Mouse (Mus musculus): ENCODE measurements around the gene Hoxb5.

The Hoxb5 gene

DNA sequence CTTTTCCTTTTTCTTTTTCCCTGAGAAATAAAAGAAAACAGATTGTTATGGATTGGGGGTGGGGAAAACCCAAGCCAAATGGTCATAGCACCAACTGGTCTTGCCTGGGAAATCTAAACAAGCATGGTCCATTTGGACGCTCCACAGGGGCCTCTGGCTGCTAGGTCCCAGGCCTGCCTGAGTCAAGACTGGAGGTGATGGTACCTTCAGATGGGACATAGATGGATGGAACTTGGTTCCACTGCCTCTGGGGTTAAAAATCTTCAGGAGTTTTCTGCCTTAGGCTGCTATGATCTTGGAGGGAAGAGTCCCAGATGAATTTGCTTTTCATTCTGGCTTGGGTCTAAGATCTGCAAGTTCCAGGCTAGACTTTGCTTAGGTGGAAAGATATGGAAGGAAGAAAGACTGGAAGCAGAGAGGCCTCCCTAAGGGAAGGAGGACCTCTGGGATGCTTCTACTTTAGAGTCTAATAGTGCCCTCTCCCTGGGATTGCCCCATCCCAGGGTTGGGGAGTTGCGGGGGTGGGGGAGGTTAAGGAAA, 40.1 kb downstream of the Hoxb5 start:
- DNase-seq, result no peak

GRCm38 (mm10) chr11:96344061-96344877, 41.1 kb downstream of the Hoxb5 start:
- no peak for DNase-seq

DNA sequence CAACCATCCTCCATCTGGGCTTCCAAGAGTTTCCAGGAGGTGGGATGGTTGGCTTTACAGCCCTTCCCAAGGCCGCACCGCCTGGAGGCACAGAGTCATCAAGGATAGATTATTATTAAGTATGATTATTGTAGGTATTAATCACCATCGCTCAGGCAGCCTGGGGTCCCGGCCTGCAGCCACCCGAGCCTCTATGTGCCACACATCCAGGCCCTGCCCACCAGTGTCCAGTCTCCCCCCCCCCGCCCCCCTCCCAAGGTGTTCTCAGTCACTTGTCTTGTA, 41.7 kb downstream of the Hoxb5 start:
- no peak for DNase-seq

DNA sequence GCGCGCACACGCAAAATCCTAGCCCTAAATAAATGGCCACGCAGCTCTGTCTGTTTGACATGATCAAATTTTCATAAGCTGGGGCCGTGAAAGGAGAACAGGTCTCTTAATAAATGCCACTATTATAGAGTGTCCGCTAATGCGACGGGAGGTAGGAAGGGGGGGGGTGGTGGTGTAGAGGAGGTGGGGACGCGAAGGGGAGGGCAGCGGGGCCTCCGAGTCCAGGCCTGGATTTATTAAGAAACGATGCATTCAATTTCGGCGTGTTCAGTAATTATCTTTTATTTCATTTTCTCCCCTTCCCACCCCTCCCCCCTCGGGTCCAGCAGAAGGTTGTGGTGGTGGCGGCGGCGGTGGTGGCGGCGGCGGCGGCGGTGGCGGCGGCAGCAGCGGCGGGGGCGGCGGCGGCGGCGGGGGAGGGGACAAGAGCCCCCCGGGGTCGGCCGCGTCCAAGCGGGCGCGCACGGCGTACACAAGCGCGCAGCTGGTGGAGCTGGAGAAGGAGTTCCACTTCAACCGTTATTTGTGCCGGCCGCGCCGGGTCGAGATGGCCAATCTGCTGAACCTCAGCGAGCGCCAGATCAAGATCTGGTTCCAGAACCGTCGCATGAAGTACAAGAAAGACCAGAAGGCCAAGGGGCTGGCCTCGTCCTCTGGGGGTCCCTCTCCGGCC, 42.2 kb downstream of the Hoxb5 start:
- no peak for DNase-seq

DNA sequence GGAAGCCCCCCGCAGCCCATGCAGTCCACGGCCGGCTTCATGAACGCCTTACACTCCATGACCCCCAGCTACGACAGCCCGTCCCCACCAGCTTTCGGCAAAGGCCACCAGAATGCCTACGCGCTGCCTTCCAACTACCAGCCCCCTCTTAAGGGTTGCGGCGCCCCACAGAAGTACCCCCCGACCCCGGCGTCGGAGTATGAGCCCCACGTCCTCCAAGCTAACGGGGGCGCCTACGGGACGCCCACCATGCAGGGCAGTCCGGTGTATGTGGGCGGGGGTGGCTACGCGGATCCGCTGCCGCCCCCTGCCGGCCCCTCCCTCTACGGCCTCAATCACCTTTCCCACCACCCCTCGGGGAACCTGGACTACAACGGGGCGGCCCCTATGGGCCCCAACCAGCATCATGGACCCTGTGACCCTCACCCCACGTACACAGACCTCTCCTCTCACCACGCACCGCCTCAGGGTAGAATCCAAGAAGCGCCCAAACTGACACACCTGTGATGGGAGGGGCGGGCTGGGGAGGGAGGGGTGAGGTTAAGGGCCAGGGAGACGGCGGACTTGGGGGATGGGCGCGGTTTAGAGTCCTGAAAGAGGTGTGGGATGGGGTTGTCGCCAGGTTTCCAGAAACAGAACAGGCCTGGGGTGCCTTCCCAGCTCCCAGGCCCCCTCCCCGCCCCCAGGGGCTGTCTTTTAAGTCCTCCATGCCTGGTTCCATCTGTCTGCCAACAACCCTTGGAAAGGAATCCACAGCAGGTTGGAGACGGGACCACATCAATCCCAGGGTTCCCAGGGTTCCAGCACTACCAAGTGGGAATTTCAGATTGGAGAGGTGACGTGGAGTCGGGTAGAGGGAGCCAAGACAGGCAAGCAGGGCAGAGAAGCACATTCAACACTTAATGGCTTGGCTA, 43.0 kb downstream of the Hoxb5 start:
- no peak for DNase-seq

GRCm38 (mm10) chr11:96346916-96347520, 43.9 kb downstream of the Hoxb5 start:
- DNase-seq, result no peak

- no peak for DNase-seq
Observed at GRCm38 (mm10) chr11:96347717-96348116, 44.6 kb downstream of the Hoxb5 start.

GRCm38 (mm10) chr11:96348141-96348928, 45.2 kb downstream of the Hoxb5 start:
- DNase-seq, result no peak

DNA sequence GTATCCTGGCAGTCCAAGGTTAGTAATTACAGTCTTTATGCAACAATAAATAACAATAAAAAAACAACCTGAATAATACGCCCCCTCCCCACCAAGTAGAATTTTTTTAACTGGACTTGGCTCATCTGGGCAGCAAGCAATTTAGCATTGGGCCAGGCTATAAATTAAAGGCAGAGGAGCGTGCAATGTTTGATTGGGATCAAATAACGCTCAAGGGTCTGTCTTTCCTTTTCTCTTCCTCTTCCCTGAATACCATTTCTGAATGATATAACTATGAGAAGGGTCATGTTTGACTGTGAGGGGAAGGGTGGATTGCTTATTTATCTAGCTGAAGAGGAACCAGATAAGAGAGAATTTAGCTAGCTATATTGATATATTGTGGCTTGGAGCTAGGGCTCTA, 45.9 kb downstream of the Hoxb5 start:
- no peak for DNase-seq

GRCm38 (mm10) chr11:96349491-96350340, 46.6 kb downstream of the Hoxb5 start:
- DNase-seq, result no peak

DNA sequence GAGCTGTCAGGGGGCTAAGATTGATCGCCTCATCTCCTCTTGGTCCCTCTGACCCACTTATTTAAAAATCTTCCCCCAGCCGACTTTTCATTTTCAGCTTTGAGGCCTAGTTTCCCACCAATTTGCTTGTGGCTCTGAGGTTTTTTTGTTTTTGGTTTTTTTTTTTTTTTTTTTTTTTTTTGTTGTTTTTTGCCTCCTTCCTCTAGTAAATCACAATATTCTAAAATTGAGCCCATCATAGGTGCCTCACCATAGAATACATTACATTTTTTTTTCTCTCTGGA, 47.1 kb downstream of the Hoxb5 start, which contains the start of gene Hoxb2:
Gene Hoxb2 (plus strand): TSS at position 185 of the 284 bp plus-strand sequence.
- DNase-seq, result no peak

DNA sequence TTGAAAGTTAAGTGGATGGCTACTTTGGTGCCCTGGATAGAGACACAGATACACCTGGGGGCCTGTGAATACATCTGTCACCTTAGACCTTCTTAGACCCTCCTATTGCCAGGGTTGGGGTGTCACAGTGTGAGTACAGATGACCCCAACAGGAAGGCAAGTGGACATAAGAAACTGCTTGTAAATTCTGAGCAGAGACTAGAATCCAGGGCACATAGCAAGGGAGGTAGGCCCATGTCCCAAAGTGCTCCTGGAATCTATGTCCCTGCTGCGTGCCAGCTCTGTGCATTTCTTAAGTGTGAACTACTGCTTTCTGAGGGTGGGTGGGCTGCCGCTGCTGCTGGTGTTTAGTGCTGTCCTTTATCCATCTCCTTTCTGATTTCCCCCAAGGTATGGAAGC, 47.7 kb downstream of the Hoxb5 start:
- DNase-seq, result no peak

GRCm38 (mm10) chr11:96351312-96351711, 48.2 kb downstream of the Hoxb5 start:
- DNase-seq, result no peak

DNA sequence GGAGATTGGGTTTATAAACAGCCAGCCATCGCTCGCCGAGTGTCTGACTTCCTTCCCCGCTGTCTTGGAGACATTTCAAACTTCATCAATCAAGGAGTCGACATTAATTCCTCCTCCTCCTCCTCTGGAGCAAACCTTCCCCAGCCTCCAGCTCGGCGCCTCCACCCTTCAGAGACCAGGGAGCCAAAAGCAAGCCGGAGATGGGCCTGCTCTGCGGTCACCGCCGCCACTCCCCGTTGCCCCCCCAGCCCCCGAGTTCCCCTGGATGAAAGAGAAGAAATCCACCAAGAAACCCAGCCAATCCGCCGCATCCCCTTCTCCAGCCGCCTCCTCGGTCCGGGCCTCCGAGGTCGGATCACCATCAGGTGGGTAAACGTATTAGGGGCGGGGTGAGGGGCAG, 48.7 kb downstream of the Hoxb5 start:
- no peak for DNase-seq

GRCm38 (mm10) chr11:96352691-96353521, 49.8 kb downstream of the Hoxb5 start:
- DNase-seq, result peak; percentile 67

DNA sequence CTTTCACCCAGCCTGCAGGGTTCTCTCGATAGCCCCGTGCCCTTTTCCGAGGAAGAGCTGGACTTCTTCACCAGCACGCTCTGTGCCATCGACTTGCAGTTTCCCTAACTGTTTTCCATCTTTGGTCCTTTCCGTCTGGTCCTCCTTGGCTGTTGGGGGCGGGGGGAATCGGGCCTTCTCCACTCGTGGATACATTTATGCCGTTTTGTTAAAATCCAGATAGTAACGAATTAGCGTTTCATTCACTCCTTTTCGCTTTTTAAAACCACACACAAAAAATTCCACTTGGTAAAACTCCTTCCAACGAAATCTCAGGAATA, 50.3 kb downstream of the Hoxb5 start:
- no peak for DNase-seq

GRCm38 (mm10) chr11:96353939-96354338, 50.8 kb downstream of the Hoxb5 start:
- peak; percentile 44 for DNase-seq

DNA sequence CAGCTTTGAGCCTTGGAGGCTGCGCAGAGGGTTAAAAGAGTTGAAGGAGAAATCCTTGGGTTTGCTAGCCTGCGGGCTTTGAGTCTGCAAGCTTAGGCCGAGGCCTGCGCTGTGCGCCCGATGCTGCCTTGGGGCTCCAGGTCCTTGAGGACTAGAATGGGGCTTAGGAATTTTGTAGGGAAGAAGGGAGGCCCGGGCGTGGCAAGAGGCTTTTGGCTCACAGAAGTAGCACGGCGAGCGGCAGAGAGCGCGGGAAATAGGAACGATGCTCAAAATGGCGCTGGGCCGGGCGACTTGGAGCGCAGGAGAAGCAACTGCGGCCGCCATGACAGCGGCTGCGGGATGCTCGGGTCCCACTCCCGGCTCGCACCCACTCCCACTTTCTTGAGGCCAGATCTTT, 51.2 kb downstream of the Hoxb5 start:
- DNase-seq, result peak; percentile 60

DNA sequence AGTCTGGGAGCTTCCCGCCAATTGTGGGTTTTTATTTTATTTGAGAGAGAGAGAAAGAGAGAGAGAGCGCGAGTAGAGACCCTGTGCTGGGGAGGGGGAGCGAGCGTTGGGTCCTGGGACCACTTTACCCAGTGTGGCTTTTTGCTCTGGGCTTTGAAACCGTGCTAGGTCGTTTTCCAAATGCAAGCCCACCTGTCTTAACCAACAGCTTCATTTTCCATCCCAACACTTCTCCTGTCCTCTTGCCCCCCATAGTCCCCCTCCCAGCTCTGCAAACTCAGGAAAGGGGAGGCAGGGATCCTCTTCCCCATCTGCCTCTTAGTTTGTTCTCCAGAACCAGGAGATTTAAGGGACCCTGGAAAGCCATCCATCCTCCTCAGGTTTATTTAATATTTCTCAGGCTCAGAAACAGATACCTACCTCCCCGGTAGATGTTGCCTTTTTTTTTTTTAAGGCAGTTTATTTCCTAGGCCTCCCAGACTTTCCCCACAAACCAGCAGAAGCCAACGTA, 51.7 kb downstream of the Hoxb5 start:
- no peak for DNase-seq
